Mouse (Mus musculus): ENCODE results near the gene Snd1.

- TF ChIP-seq CTCF (IDR thresholded peaks at IDR 0.05; ENCODE audit: borderline replicate concordance, insufficient read depth, low read length) (no peak), POLR2A (IDR thresholded peaks at IDR 0.05; ENCODE audit: low read depth, low read length) (no peak)
These were observed 321.0 kb downstream of the Snd1 start for GRCm38 (mm10) chr6:28795792-28796515.

Data from embryonic fibroblast, embryonic 13.5 days (primary cell).